ENCODE assay signal across 10 mouse cellular contexts in genomic region chr15:86122261-86122949, GRCm38 (mm10).
DNase-seq lines count a peak whose midpoint lies in the region; ATAC-seq lines count a peak whose summit lies in the region.
"Had no signal": no experiment of that assay in that cellular context is flagged by ENCODE, and none has a peak within 500 bp of the region (broad histone marks: within the 10 kb centered on the region; RNA-seq: fewer than 3 reads in every experiment).

No protein-coding gene starts in this region.

- H3K4me1 ChIP-seq in kidney, embryonic 14.5 days (ENCODE audit: control insufficient read depth, insufficient read depth, low read length) = no peaks in the 10 kb centered on the region

- peak; percentile 83 for DNase-seq in kidney, adult 18-20 months
- peak; percentile 91 for DNase-seq in adipocyte (ENCODE audit: low spot score)
- peak; percentile 81 to 85 for DNase-seq in cerebellum, postnatal 25 days
- peak; percentile 87 for DNase-seq in kidney, adult 9 months
- DNase-seq in embryo, embryonic 9.5 days (ENCODE audit: extremely low spot score) = no peak
- no peak for DNase-seq in right cerebral cortex, adult 18-20 months
- DNase-seq in layer of hippocampus, postnatal 25 days (ENCODE audit: extremely low spot score in 1 of 2, low spot score in 1 of 2) = no peak

- H3K9me3 ChIP-seq in kidney, embryonic 14.5 days (ENCODE audit: control insufficient read depth, low read length) = no peaks in the 10 kb centered on the region
- H3K9me3 ChIP-seq: heart, embryonic 13.5 days; liver, embryonic 15.5 days had no signal

- 82% methylated on average over 9 of the region's 9 CpGs for WGBS in kidney, embryonic 14.5 days

- H3K27me3 ChIP-seq in kidney, embryonic 14.5 days (ENCODE audit: control insufficient read depth, insufficient read depth, low read length) = no peaks in the 10 kb centered on the region
- H3K27me3 ChIP-seq: heart, embryonic 13.5 days; liver, embryonic 15.5 days had no signal

- no peak overlapping the region for H3K27ac ChIP-seq in kidney, embryonic 14.5 days (ENCODE audit: low read depth, low read length)
- H3K27ac ChIP-seq: heart, embryonic 13.5 days; liver, embryonic 15.5 days had no signal

- no peak overlapping the region for H3K9ac ChIP-seq in kidney, embryonic 14.5 days (ENCODE audit: low read depth, low read length)
- H3K9ac ChIP-seq: heart, embryonic 13.5 days; liver, embryonic 15.5 days had no signal

- H3K4me2 ChIP-seq in kidney, embryonic 14.5 days (replicated peaks; ENCODE audit: low read depth, low read length) = no peak overlapping the region
- H3K4me2 ChIP-seq: heart, embryonic 13.5 days; liver, embryonic 15.5 days had no signal

- no peak for ATAC-seq in kidney, embryonic 14.5 days (ENCODE audit: low FRiP score, low TSS enrichment)

- no peak overlapping the region for H3K4me3 ChIP-seq in kidney, embryonic 14.5 days (ENCODE audit: low read length)
- H3K4me3 ChIP-seq: heart, embryonic 13.5 days; liver, embryonic 15.5 days had no signal

- peaks cover 36% of the 10 kb centered on the region for H3K36me3 ChIP-seq in kidney, embryonic 14.5 days (ENCODE audit: control insufficient read depth, insufficient read depth, low read length)

Comparison
In these comparisons a context has a peak if more than half of its experiments do, and no peak if none do; other contexts are left out.
1. DNase-seq: peak in kidney, adult 18-20 months (single experiment), adipocyte (single experiment), cerebellum, postnatal 25 days (2 of 2) and kidney, adult 9 months (single experiment); none in embryo, embryonic 9.5 days (single experiment), right cerebral cortex, adult 18-20 months (single experiment) and layer of hippocampus, postnatal 25 days (0 of 2).